Mouse (Mus musculus): Measurements from ENCODE around the gene Olfr104-ps.

Gene Olfr104-ps

GRCm38 (mm10) chr17:37359282-37359681 is at the start of gene Olfr104-ps:
Olfr104-ps (plus strand) TSS chr17:37359582.
- no peak for DNase-seq (ENCODE audit: low spot score)

- DNase-seq (ENCODE audit: low spot score) = no peak
Measured at GRCm38 (mm10) chr17:37310146-37310699, 49.2 kb upstream of the Olfr104-ps start.

DNA sequence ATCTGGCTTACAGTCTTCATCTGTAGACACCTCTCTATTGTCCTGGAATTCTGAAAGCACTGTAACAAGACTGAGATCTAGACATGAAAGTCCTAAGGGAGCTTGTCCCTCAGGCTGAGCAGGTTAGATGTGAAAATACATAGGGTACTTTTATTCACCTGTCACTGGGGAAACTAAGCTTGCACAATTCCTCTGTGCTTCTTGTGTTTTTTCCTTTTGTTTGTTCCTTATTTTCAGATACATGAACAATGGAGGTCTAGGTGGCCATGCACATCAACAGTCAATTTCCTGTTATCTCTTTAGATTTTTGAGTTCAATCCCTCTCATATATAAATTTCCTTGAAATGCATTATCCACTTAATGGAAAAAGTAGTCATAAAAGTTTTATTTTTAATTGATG is 42.4 kb upstream of the Olfr104-ps start, which contains the start of gene Olfr102:
Gene Olfr102 (minus strand): TSS at position 101 of the 400 bp plus-strand sequence.
- DNase-seq (ENCODE audit: low spot score) = no peak

DNA sequence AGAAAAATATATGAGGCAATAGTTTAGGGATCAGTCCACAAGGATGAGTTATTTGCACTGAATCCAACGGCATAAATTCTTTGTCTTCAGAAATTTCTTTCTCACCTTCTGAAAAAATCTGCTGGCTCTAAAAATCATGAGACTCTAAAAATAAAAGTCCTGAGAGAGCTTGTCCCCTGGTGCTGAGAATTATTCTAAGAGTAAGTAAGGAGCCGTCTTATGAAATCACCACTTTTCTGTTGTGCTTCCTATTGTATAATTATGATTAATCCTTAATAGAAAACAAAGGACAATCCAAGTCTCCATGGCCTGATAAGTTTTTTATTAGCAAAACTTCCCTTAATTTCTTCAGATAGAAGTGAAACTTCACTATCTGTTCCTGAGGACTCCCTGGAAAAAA is 19.8 kb upstream of the Olfr104-ps start, which contains the start of gene Olfr103:
Gene Olfr103 (minus strand): TSS at position 101 of the 400 bp plus-strand sequence.
- DNase-seq (ENCODE audit: low spot score) = no peak

DNA sequence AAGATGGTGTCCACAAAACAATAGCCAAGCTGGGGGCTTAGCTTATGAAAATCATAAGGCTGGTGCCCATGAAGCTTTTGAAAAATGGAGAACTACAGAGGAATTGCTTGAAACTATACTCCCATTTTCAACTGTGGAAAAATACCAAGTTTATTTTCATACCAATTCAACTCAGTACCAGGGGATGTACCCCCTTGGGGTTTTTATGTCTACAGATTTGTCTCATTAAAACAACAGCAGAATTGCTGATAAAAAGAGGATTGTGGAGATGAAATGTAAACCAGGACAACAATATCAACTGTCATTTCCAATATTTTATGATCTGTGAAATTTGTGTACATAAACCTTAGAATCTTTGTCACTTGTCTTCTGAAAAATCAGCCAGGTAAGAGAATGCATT is 19.4 kb downstream of the Olfr104-ps start, which contains the start of gene Olfr105-ps:
Gene Olfr105-ps (plus strand): TSS at position 301 of the 400 bp plus-strand sequence.
- no peak for DNase-seq (ENCODE audit: low spot score)

DNA sequence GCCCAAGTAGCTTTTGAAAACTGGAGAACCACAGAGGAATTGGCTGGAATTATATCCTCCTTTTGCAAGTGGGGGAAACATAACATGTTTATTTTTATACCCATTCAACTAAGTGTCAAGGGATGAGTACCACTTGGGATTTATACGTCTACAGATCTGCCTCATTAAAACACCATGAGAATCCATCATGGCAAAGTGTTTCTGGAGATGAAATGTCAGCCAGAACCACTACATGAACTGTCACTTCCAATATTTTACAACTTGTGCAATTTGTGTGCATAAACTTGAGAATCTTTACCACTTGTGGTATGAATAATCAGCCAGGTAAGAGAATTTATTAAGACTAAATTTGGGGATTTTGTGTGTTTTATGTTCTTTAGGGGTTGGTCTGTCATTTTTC is 30.7 kb downstream of the Olfr104-ps start, which contains the start of gene Olfr106-ps:
Gene Olfr106-ps (plus strand): TSS at position 301 of the 400 bp plus-strand sequence.
- no peak for DNase-seq (ENCODE audit: low spot score)

DNA sequence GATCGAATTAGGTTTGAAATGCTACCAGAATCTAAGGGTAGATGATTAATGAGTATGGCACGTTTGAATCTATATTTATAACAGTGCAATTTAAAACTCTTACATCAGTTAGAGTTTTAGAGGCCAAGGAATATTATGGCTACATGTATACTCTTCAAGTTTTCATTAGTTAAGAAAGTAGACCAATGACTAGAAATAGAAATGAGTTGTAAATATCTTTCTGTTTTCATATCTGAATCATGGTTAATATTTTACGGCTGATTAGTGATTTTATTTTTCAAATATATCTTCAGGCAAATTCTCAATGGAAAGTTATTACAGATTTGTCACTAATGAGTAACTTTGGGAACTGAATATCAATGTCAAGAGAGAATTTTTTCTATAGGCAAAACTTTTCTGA is 39.5 kb downstream of the Olfr104-ps start, which contains the start of gene Olfr107:
Gene Olfr107 (plus strand): TSS at position 301 of the 400 bp plus-strand sequence.
- DNase-seq (ENCODE audit: low spot score) = no peak

GRCm38 (mm10) chr17:37413380-37413779 is 54.0 kb downstream of the Olfr104-ps start:
- DNase-seq (ENCODE audit: low spot score) = no peak

Measured in testis, postnatal 10 days (tissue).